Mouse (Mus musculus): Measurements from ENCODE around the gene Cck. TPM values are rescaled to one million over a fixed set of nuclear protein-coding genes. Genes with fewer than 3 reads are reported as not detected.

Gene Cck
- polyA plus RNA-seq, 1 experiment from 2014 or later: 14.0 TPM

DNA sequence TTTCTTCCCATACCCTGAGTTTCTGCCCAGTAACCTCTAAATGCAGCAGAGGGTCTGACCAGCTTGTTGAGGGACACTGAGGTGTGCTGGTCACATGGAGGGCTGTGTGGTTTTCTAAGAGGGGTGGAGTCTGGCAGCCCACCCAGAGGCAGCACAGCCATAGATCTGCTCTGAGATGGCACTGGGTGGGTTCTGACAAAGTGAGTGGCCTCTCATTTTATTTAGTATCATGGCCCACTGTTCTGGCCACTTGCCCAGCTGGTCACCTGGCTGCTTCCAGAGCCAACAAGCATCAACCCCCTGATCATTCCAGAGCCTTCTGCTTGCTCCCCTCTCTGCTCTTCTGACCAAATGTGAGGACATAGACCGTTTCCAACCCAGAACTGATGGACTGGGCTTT, 53.3 kb downstream of the Cck start:
- TF ChIP-seq CTCF (IDR thresholded peaks at IDR 0.05; ENCODE audit: low read depth): no peak
- Histone ChIP-seq H3K36me3 (ENCODE audit: insufficient read depth, low read length) (peaks cover 16% of the 10 kb centered on the region), H3K9me3 (replicated peaks; ENCODE audit: low read length) (no peaks in the 10 kb centered on the region), H3K4me1 (replicated peaks; ENCODE audit: insufficient read depth, low read length) (no peaks in the 10 kb centered on the region), H3K9ac (ENCODE audit: low read depth, low read length) (no peak overlapping the region), H3K27ac (no peak overlapping the region), H3K27me3 (ENCODE audit: insufficient read depth, low read length) (no peaks in the 10 kb centered on the region), H3K4me2 (ENCODE audit: low read length) (no peak overlapping the region), H3K4me3 (replicated peaks; ENCODE audit: low read depth, low read length) (no peak overlapping the region)
- DNase-seq (ENCODE audit: low spot score): no peak
- 83% methylated on average over 1 of the region's 1 CpGs for WGBS
- no peak for ATAC-seq (replicated peaks; ENCODE audit: low FRiP score, low read depth)

Other genes with a start within 250 kb of the Cck start
- gene Ulk4, start 218.5 kb downstream of the Cck start, polyA plus RNA-seq (2015; fragmentation: Nextera tagmentation; extraction: Ambion mirVana): 135 and 136 TPM in 2 replicates
- 11.6 and 13.0 TPM in 2 replicates for gene Trak1, start 198.2 kb downstream of the Cck start, polyA plus RNA-seq (2015; fragmentation: Nextera tagmentation; extraction: Ambion mirVana)
- gene Lyzl4, start 146.4 kb upstream of the Cck start, polyA plus RNA-seq (2015; fragmentation: Nextera tagmentation; extraction: Ambion mirVana): 0.28 TPM in 1 of 2 replicates, not detected in the other
- gene Vipr1, start 147.0 kb upstream of the Cck start, polyA plus RNA-seq (2015; fragmentation: Nextera tagmentation; extraction: Ambion mirVana): 0.13 and 0.17 TPM in 2 replicates
- 7.4 and 8.1 TPM in 2 replicates for gene Sec22c, start 209.8 kb upstream of the Cck start, polyA plus RNA-seq (2015; fragmentation: Nextera tagmentation; extraction: Ambion mirVana)
- 176 and 194 TPM in 2 replicates for gene Ss18l2, start 214.6 kb upstream of the Cck start, polyA plus RNA-seq (2015; fragmentation: Nextera tagmentation; extraction: Ambion mirVana)
- 42.8 and 44.7 TPM in 2 replicates for gene Nktr, start 223.5 kb upstream of the Cck start, polyA plus RNA-seq (2015; fragmentation: Nextera tagmentation; extraction: Ambion mirVana)